Mouse (Mus musculus): ENCODE data around the gene Lamb1.

GRCm38 (mm10) chr12:31375283-31375615, 110.2 kb downstream of the Lamb1 start:
- TF ChIP-seq CTCF (IDR thresholded peaks at IDR 0.05; ENCODE audit: control insufficient read depth, insufficient read depth, insufficient read length) (no peak), CEBPB (IDR thresholded peaks at IDR 0.05; ENCODE audit: low read depth) (no peak), MAX (IDR thresholded peaks at IDR 0.05) (no peak), USF1 (IDR thresholded peaks at IDR 0.05; ENCODE audit: low read depth) (no peak), MYOG (IDR thresholded peaks at IDR 0.05; ENCODE audit: control insufficient read depth, extremely low read depth, insufficient read length) (no peak), FOSL1 (IDR thresholded peaks at IDR 0.05; ENCODE audit: insufficient read depth, low read length, poor library complexity, severe bottlenecking) (no peak)

Data from C2C12 (cell line).